Mouse (Mus musculus) megakaryocyte, adult 5-6 weeks (primary cell): ENCODE results near the gene Kdm7a. TPM values are rescaled to one million over a fixed set of nuclear protein-coding genes. Genes with fewer than 3 reads are reported as not detected.

ENCODE experiments used
- ATAC-seq: 2 replicates; pipeline ENCODE4 v1.8.0; 2016; ENCODE audit warnings: mild to moderate bottlenecking, inconsistent platforms; ENCODE audit not compliant: poor library complexity, severe bottlenecking
- total RNA-seq, 2 experiments: library from RNA; stranded (forward) in 1 of 2; stranded (reverse) in 1 of 2; fragments of 153-499, 151-499 nt in 1 of 2; fragments of 221-1000, 200-1000 nt in 1 of 2; gene quantifications; 2 replicates each; pipeline versions ENCODE4 v1.2.3 to v1.2.4; 2015 to 2017

The Kdm7a gene
- total RNA-seq (2015): 86.5 and 89.6 TPM in 2 replicates
- 80.4 and 101 TPM in 2 replicates for total RNA-seq (2017)

DNA sequence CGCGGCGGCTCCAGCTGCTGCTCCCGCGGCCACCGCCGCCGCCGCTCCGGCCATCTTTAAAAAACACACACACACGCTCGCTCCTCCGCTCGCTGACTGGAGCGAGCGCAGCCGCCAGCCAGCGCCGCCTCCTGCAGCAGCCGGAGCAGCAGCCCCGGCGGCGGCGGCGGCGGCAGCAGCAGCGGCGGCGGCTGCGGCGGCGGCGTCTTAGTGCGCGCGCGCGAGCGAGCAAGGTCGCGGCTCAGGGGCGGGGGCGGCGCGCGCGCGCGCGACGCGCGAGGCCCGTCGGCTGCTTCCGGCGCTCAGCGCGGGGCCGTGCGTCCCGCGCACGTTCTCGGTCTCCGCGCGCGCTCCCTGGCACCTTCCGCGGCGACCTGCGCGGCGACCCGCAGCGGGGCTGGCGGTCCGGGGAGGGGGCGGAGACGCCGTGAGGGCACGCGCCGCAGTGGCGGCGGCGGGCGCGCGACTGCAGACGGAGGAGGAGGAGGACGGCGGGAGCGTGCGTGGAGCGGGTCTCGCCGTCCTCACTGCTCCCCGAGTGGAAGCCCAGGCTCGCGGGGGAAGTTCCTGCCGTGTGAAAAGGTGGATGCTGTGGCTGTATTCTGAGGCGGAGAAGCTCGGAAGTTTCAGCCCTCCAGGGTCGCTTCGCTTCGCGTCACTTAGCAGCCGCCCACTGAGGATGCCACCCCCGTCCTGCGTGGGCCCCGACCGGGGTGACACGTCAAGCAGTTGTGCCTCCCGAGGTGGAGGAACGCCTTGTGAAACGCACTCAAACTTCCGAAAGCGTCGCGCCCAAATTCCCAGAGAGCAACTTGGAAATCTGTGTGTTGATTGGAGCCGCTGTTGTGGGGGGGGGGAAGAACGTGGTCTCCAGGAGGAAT is at the start of gene Kdm7a:
Gene Kdm7a (minus strand): TSS at position 209 of the 881 bp plus-strand sequence.
- peak; percentile 55 for ATAC-seq

GRCm38 (mm10) chr6:39255271-39255670 is 48.7 kb upstream of the Kdm7a start:
- ATAC-seq: no peak

DNA sequence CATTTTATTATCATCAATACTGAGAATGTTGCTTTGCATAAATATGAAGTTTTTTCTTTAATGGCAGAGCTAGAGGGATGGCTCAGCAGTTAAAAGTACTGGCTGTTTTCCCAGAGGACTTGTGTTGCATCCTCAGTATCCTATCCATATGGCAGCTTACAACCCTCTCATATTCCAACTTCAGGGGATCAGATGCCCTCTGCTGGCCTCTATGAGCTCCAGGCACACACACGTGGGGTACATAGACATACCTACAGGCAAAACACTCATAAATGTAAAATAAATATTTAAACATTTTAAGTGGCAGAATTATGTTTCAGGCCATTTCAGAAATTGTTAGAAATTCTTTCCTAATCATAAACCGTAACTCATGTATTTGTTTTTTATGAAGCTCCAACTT is 43.5 kb upstream of the Kdm7a start:
- no peak for ATAC-seq

GRCm38 (mm10) chr6:39249176-39249770 is 42.7 kb upstream of the Kdm7a start:
- ATAC-seq: no peak

GRCm38 (mm10) chr6:39244066-39244465 is 37.5 kb upstream of the Kdm7a start:
- peak; percentile 40 for ATAC-seq

DNA sequence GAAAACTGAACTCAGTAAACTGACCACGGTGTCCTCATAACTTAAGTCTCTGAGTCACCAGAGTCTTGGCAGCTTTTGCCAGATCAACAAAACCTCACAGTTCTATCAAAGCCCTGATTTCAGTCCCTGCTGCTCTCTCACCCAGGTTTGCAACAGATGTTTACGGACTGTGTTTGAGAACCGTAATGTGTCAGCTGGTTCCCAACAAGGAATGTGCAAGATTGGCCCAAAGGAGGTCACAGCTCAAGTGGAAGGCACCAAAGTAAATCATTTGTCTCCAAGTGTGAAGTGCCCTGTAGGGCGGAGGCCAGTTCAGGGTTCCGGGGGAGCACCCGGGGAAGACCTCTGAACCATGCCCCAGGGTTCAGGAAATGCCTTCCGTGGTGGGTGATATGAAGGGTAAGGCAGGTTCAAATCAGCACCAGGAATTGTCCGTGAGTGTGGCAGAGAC is 36.9 kb upstream of the Kdm7a start:
- no peak for ATAC-seq

DNA sequence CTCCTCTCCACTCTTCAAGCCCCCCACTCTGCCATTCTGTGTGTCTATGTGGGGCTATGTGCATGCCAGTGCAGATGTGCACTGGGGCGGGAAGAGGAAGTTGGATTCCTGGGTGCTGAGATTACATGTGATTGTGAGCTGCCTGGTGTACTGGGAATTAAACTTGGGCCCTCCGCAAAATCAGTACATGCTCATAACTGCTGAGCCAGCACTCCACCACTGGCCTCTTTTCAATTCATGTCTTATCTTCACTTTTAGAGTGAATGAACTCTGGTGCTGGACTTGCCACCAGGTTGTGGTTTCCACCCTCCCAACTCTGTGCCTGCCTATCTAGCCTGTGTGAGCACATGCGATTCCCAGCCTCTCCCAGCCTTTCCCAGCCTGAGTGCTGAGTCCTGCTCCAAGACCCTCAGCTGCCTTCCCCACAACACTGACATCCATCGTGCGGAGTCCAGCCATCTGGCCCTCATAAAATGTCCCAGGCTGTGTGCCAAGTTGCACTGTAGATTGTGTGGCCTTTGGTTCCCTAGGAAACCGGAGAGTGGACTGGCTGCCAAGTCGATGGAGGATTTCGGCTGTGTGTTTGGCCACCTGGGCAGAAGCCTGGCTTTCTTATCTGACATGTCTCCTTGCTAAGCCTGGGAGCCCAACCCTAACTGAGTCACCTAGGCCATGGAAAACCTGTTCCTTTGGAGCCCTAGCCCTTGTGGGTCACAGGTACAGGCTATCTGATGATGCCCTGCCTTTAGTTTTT is 36.3 kb upstream of the Kdm7a start:
- ATAC-seq: no peak

DNA sequence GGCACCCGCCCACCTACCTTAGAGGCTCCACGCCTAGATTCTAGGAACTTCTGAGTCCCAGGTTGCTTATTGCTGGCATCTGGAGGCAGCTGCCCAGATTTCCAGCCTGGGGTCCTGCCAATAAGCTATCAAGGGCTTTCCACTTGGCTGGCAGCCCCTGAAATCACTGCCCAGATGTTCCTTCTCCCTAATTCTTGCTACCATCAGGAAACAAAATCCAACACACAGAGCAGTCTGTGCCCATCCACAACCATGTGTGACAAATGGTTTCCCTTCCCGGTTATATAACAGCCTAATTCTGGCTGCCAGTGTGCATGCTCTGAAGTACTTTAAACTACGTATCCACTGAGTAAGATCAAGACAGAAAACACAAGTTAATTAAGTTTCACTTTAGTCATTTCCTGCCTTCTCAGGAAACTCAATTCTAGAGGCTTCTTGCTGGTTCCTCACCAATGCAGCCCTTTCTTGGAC is 34.9 kb upstream of the Kdm7a start:
- ATAC-seq: no peak

DNA sequence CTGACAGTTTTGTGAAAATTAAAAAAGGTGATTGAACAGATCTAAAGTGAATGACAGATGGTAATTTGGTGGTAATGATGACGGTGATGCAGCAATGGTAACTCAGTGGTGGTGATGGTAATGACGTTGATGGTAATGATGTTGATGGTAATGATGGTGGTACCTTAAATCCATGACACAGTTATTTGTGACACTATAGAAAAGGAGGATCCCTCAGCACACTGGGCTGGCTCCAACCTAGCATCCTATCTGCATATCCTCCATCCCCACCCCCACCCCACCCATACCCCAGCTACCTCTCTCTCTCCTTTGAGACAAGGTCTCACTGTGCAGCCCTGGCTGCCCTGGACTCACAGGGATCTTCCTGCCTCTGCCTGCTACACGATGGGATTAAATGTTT is 34.4 kb upstream of the Kdm7a start:
- no peak for ATAC-seq

GRCm38 (mm10) chr6:39237887-39238286 is 31.3 kb upstream of the Kdm7a start:
- ATAC-seq: no peak

DNA sequence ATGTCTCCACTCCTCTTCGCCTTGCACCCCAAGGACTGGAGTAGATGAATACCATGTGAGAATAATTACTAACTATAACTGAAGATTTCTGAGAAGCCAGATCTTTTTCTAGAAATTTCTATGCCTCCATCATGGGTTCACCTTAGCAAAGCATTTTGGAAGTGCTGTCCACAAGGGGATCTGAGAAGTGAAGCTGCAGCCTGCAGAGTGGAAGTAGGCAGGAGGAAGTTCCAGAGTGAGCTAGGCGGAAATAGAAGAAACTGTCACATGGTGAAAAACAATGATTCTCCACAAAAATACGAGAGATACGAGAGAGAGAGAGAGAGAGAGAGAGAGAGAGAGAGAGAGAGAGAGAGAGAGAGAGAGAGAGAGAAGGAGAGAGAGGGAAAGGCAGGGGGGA is 26.0 kb upstream of the Kdm7a start:
- peak; percentile 65 for ATAC-seq

- ATAC-seq: peak; percentile 95
These were observed 24.1 kb upstream of the Kdm7a start for GRCm38 (mm10) chr6:39230664-39231063.

DNA sequence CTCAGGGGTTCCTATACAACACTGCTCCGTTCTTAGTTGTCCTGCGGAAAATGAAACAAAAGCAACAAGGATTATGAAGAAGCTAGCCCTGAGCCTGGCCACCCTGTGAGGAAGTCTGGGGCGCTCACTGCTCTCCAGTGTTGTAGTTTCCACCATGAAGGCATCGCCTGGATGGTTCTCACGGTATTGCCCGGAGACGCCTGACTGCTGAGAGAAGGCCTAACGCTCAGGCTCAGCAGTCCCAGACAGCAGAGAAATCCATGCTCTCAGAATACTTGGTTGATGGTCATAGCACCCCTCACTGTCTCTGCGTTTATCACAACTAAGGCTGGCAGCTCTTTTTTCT is 20.0 kb upstream of the Kdm7a start:
- peak; percentile 36; the same call in 1 of the 2 replicates for ATAC-seq

GRCm38 (mm10) chr6:39225876-39226609 is 19.5 kb upstream of the Kdm7a start:
- peak; percentile 23; the same call in 1 of the 2 replicates for ATAC-seq

- no peak for ATAC-seq
These were observed 16.8 kb upstream of the Kdm7a start for GRCm38 (mm10) chr6:39223328-39223885.

GRCm38 (mm10) chr6:39222487-39222886 is 15.9 kb upstream of the Kdm7a start:
- ATAC-seq: peak; percentile 33; the same call in 1 of the 2 replicates

- ATAC-seq: no peak
These were observed 11.4 kb upstream of the Kdm7a start for GRCm38 (mm10) chr6:39217961-39218360.

- no peak for ATAC-seq
These were observed 10.5 kb upstream of the Kdm7a start for GRCm38 (mm10) chr6:39217138-39217537.

- ATAC-seq: no peak
These were observed 8.5 kb upstream of the Kdm7a start for GRCm38 (mm10) chr6:39214949-39215606.

DNA sequence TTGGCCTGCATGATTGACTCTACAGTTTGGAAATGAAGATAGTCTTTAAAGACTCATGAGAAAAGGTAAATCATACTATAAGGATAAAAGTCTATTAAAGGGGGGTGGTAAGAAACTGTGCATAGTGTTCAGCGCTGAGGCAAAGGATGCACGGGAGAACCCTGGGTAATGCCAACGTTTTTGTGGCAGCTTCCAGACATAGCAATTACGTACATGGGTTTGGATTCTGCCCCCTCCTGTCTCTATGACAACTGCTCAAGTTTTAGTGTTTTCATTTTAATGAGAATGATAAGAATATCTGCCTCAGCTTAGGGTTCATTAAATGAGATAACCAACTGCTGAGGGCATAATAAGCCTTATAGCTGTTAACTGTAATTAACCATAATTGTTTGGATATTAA is 3.1 kb upstream of the Kdm7a start:
- ATAC-seq: no peak
